Mouse (Mus musculus) v-Abl transformed pro-B cells (cell line): ENCODE measurements at regions not wholly inside any gene's neighbourhood (a gene's known extent, or its start where the extent isn't known, plus 50 kb on each side); places are given as distances from the start of the nearest gene placed in this dataset.

Experiments
- in situ Hi-C, 2 experiments: fragments of 400-800 bp; cut with MboI; formaldehyde crosslinking; loops; one replicate each; pipeline ENCODE4 v1.15.1; 2025; ENCODE audit not compliant: unreplicated experiment in 2 of 2

- in situ Hi-C loops = loop anchor here (5.0 to 25.0 kb wide), 2 partner anchors 91 to 1761 kb away; partner anchors contain the start of gene Kif21b (in 1 of the 2)
Observed at GRCm38 (mm10) chr1:137898397-137898796, 277.1 kb downstream of the Ptprc start.

DNA sequence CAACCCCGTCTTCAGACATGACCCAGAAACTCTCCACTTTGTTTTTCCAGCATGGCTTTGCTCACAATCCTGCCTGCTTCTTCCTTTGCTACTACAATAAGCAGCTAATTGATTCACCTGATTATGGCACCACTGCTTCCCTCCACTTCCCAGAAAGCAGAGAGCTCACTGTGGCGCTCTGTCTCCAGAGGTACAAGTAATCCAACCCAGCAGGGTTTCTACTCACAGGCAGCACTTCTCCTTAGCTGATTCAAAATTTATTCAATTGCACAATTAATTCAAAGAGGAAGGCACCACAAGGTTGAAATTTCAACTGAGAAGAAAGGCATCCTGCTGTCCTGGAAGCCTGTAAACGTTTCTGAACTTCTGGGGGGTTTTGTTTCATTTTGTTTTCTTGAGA is 293.9 kb downstream of the Ptprc start:
- in situ Hi-C loops = loop anchor here in 1 of 2 experiments (25.0 kb wide), 1 partner anchor 1744 kb away; the partner anchor contains the start of gene Kif21b

DNA sequence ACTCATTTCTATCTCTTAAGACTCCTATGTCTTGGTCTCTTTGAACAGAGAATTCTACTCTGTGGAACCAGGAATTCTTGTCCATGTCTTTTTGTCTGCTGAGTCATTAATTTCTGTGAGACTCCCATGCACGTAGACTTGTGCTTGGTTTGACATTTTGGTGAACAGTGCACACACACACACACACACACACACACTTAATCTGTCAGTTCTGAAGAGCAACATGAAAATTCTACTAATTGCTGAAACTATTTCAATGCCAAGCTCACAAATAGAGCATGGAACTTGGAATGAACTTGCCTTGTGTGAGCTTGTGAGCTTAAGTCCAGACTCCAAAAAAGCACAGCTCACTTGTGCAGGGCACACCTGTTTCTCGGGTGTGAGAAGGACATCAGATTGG is 301.1 kb downstream of the Ptprc start:
- in situ Hi-C loops = no loop called here

GRCm38 (mm10) chr1:137873628-137874027 is 301.9 kb downstream of the Ptprc start:
- in situ Hi-C loops = no loop called here

DNA sequence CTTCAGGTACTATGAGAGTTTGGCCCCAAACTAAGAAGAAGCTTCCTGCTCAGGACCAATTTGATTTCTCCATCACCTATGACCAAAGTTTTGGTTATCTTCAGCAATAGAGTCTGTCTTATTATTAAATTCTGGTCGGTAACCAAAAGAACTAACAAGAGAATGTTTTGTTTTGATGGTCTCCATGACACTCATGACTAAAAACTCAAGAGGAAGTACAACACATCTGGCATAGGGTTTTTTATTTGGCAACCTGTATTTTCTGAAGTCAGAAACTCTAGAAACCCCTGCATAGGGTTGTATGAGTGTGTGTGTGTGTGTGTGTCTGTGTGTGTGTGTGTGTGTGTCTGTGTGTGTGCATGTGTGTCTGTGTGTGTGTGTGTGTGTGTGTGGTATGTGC is 310.5 kb downstream of the Ptprc start:
- in situ Hi-C loops = no loop called here

GRCm38 (mm10) chr1:137863506-137863905 is 312.0 kb downstream of the Ptprc start:
- in situ Hi-C loops = no loop called here

- in situ Hi-C loops = no loop called here
Observed at GRCm38 (mm10) chr1:137852262-137852661, 323.2 kb downstream of the Ptprc start.

GRCm38 (mm10) chr1:137847311-137847923 is 328.1 kb downstream of the Ptprc start:
- in situ Hi-C loops = no loop called here

DNA sequence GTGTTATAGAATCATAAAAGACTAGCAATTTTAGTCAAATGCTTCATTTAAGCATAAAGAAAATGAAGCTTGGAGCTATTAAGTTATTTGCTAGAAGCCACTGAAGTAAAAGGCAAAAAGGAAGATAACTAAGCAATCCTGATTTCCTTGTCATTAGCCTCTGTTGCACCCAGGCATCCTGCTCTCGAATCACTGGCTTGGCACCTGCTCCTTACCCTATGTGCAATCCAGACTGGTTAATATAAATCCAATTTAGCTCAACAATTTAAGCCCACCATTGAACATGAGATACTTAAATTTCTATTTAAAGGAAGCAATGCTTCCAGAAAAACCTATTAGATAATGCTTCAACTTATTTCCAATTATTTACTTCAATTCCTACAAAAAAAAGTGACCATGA is 328.7 kb downstream of the Ptprc start:
- in situ Hi-C loops = no loop called here

DNA sequence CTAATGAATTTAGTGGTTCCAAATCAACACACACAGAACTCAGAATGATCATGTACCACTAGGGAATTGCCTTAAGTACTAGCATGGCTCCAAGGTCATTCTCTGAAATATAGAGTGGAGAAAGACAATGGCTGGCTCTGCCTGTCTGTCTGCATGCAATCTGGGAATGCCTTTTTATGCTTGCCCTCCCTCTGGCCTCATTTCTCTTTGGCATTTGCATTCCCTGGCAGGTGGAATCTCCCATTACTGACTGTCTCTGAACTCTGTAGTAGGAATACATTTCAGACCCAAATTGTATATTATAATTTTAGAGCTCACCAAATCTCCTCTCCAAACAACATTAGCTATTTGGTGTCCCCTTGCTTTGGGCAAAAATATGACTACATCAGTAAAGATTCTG is 335.0 kb downstream of the Ptprc start:
- in situ Hi-C loops = no loop called here

GRCm38 (mm10) chr1:137839703-137840102 is 335.8 kb downstream of the Ptprc start:
- in situ Hi-C loops = no loop called here

DNA sequence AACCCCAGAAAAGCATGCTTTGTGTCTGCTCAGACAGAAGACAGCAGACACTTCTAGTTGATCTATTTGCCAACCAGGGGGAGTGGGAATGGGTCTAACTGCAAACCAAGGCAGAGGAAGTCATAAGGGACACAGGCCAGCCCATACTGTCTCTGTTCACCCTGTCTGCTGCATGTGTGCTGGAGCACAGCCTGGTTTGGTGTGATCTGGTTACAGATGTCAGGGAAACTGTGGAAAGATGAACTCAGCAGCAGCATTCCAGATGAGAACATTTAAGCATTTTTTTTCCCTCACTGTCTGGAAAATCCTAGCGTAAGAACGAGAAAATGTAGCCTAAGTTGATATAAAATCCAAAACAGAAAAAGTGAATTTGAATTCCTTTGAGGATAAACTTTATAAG is 336.2 kb downstream of the Ptprc start:
- in situ Hi-C loops = no loop called here

GRCm38 (mm10) chr1:137838357-137838756 is 337.2 kb downstream of the Ptprc start:
- in situ Hi-C loops = no loop called here

DNA sequence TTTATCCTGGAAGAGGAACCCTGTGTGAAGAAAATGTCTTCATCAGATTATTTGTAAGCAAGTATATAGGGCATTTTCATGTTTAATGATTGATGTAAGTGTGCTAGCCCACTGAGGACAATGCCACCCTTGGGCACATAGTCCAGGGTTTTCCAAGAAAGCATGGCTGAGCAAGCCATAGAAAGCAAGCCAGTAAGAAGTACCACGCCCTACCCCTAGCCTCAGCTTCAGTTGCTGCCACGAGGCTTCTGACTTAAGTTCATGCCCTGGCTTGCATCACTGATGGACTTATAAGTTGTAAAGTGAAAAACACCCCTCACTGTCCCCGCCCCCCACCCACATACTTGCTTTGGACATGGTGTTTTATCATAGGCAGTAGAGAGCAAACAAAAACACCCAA is 342.0 kb downstream of the Ptprc start:
- in situ Hi-C loops = no loop called here

DNA sequence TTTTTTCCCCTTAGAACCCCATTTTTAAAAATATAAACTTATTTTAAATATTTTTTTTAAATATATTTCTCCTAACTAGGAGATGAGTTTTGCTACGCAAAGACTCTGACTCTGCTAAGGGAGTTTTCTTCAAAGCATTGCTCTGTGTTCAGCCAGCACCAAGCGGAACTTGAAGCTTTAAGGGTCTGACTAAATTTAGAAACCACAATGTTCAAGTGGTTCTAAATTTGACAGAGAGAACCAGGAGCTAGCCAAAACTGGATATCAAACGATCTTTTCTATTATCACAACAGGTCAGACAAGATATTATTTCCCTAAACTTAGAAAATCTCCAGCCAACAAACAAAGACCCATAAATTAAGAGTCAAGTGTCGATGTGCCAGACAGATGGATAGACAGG is 344.2 kb downstream of the Ptprc start:
- in situ Hi-C loops = no loop called here

DNA sequence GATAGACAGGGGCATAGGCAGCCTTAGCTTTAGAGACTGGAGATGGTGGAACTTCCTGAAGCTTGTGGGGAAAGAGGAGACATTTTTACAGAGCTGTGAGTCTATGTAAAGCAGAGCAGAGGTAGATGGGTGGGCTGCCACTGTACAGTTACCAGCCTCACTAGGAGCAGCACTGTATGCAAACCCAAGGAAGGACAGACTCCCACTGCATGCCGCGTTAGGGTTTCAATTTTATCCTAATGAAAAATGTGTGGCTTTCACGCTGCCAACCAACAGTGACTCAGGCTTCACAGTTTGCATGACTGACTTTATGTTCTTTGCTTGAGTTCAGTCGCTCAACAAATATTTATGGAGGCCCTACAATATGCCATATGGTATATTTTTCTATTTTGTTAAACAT is 348.1 kb downstream of the Ptprc start:
- in situ Hi-C loops = no loop called here

GRCm38 (mm10) chr1:137815401-137815888 is 360.1 kb downstream of the Ptprc start:
- in situ Hi-C loops = loop anchor here in 1 of 2 experiments (25.0 kb wide), 2 partner anchors 222 to 1147 kb away; partner anchors contain the start of gene Dennd1b

- in situ Hi-C loops = loop anchor here in 1 of 2 experiments (25.0 kb wide), 2 partner anchors 223 to 1148 kb away; partner anchors contain the start of gene Dennd1b
Observed at GRCm38 (mm10) chr1:137814556-137814955, 361.0 kb downstream of the Ptprc start.

DNA sequence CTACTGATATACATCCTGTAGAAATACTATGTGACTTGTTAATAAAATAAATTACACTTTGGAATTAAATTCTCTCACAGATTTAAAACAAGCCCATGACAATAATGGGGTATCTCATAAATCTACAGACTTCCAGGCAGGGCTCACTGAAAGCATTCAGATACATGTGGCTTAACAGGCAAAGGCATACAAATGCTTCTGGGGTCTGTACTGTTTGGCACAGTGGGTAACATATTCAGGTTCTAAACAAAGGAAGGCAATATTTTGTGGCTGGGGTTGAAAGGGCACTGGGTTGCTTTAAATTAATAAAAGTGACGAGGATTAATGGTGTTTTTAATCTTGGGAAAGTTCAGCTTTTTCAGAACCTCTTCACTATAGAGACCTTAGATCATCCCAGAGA is 361.8 kb downstream of the Ptprc start:
- in situ Hi-C loops = loop anchor here in 1 of 2 experiments (25.0 kb wide), 2 partner anchors 224 to 1149 kb away; partner anchors contain the start of gene Dennd1b

DNA sequence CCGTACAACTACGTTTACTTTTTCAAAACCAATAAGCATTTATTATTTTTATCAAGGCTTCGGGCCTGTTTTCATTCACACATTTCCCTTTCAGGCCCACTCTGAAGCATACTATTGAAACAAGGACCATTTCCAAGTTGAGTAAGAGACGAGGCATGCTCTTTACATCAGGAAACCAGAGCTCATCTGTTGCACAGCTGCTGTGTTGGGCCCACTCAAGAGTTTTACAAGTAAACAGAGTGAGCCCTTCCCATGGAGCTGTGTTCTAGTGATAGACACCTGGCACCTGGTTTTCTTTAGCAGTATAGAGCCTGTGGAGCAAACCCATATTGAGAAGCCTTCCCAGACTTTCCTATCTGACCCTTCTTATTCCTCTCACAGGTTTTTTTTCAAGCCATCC is 363.5 kb downstream of the Ptprc start:
- in situ Hi-C loops = loop anchor here in 1 of 2 experiments (25.0 kb wide), 2 partner anchors 225 to 1150 kb away; partner anchors contain the start of gene Dennd1b

GRCm38 (mm10) chr1:137806742-137807141 is 368.8 kb downstream of the Ptprc start:
- in situ Hi-C loops = loop anchor here (5.0 to 25.0 kb wide), 8 partner anchors 91 to 1156 kb away; partner anchors contain the start of gene Dennd1b (in 1 of the 2)

GRCm38 (mm10) chr1:137806252-137806651 is 369.3 kb downstream of the Ptprc start:
- in situ Hi-C loops = loop anchor here (5.0 to 25.0 kb wide), 8 partner anchors 91 to 1156 kb away; partner anchors contain the start of gene Dennd1b (in 1 of the 2)
